Mouse (Mus musculus) mouse trophoblast stem cell (cell line): Measurements from ENCODE around the gene Ptprq.

Experiments
- in situ Hi-C, 2 experiments: fragments of 300-500 bp; cut with MseI, MboI; formaldehyde crosslinking; loops; 2 replicates in 1 of 2; 3 replicates in 1 of 2; pipeline ENCODE4 v1.15.1; 2025

Ptprq gene

GRCm38 (mm10) chr10:107719806-107720205 lies at the start of gene Ptprq:
TSS of gene Ptprq (minus strand) at chr10:107720051.
- in situ Hi-C loops, result no loop called here

DNA sequence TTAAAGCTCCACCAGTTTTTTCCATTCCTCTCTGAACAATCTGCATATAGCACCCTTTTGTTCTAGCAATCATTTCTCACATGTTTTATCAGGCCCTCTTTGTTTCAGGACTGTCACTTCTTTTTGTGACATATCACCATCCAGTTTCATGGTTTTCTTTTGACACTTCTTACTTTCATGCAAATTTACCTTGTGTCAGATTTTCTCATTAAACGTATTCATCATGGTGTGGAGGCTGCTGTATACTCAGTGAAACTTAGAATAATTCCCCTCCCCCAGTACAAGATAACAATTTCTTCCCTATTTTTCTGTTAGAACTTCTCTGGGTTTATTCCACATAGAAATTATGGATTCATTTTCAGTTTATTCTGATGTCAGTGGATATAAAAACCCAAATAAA lies 39.8 kb upstream of the Ptprq start:
- in situ Hi-C loops, result no loop called here

DNA sequence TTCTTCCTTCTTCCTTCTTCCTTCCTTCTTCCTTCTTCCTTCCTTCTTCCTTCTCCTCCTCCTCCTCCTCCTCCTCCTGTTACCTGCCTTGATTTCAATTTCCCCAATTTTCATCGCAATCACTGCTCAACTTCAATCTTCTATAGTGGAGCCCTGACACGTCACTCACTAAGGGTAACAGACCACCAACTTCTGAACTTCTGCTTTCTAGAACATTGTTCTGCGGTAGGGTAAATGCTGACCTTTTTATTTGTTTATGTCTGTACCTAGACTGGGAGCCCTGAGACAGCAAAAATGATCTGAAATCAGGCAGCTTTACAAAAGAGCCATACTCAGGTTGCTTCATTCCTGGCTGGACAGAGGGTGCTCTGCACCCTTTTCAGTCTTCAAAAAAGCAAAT lies 33.6 kb upstream of the Ptprq start:
- in situ Hi-C loops, result no loop called here

DNA sequence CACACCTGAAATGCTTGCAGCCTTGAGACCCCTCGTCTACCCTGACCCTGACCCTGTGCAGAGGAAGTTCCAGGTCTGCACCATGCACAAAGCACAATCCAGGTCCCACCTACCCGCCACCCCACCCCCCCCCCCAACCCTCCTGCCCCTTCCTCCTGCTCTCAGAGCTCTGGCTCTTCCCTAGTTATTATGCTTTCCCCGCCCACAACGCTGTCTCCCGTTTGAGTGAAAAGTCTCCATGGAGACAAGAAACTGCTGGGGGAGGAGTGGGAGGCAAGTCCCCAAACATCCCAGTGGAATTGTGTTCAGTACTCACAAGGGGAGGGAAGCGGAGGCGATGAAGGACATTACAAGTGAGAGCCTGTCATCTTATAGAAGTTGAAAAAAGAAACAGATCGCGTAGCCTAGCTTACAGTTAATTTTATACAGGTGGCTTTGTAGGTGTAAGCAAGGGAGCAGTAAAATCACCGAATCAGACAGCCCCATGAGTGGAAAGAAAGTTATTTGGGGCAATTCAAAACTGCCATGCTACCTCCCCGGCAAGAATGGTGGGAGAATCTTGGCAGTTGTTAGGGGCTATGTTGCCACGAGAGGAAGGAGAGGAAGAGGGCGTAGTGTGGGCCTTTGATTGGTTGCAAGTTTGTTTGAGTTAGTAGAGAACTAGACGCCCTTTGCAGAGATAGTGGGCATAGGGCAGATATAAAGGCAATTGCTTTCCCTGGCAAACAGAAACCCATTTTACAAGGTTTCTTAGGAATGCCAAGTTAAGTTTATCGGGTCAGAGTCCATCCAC lies 32.7 kb upstream of the Ptprq start:
- in situ Hi-C loops, result no loop called here

GRCm38 (mm10) chr10:107751944-107752343 lies 32.1 kb upstream of the Ptprq start:
- in situ Hi-C loops, result no loop called here

DNA sequence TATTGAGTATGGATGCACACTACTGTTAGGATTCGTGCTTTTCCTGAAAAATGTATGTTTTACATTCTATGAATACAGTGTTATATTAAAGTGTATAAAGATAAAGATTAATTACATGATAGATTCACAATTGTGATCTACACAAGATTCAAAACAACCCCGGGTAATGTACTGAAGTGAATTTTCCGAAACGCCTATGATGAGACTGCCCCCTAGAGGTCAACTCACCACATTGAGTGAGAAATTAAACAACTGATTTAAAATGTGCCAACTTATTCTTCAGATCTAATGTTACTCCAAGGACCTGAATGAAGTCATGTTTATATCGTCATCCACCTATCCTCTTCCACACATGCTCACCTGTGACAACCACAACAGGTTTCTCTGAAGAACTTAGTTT lies 27.7 kb upstream of the Ptprq start:
- in situ Hi-C loops, result no loop called here

DNA sequence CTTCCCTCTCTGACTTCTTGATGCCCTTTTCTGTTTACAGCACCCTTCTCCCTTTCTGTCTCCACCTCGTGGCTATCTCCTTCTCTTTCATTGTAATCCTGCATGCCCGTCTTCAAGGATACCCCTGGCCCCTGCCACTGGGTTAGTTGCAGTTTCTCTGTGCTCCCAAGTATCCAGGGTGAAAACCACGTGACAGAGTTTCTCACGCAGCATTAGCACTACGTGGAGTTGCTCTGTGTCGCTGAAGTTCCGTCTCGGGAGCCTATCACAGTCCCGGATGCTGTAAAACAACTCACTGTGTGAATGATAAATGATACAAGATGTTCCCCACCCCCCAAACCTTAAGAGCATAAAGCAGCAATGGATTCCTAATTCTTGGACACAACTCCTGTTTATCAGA lies 26.9 kb upstream of the Ptprq start:
- in situ Hi-C loops, result no loop called here

- in situ Hi-C loops, result no loop called here
These were observed 20.0 kb upstream of the Ptprq start for GRCm38 (mm10) chr10:107739815-107740214.

GRCm38 (mm10) chr10:107737743-107738142 lies 17.9 kb upstream of the Ptprq start:
- in situ Hi-C loops, result no loop called here

GRCm38 (mm10) chr10:107735448-107735847 lies 15.6 kb upstream of the Ptprq start:
- in situ Hi-C loops, result no loop called here

GRCm38 (mm10) chr10:107734327-107734726 lies 14.5 kb upstream of the Ptprq start:
- in situ Hi-C loops, result no loop called here

DNA sequence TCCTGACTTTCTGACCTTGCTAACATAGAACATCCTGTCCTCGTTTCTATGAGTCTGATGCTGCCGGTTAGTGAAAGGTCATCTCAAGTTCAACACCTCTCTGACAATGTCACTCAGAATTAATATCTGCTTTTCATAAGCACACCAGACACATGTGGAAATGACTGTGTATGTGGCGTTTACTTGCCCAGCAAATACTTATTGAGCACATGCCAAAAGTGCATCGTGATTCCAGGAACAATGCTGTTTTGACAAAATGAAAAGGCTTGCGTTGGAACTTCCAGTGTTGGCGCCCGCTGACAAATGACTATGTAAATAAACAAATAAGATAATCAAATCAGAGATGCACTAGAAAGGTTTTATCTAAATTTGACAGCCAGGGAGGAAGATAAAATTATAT lies 5.8 kb upstream of the Ptprq start:
- in situ Hi-C loops, result no loop called here

DNA sequence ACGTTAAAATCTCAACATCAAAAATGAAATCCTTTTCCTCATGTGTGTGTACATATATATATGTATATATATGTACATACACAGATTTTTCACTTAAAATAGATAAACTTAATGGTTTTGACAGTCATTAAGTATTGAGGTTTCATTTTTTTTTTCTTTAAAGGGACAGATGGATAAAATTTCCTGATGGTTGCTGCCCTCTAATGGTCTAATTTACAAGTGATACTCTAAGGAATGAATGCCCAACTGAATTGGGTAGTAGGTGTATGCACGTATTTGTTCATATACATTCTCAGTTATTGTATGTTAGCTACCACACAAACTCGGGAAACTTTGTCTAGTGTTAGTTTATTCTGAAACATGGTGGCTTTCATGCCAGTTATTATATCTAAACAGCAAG lies 15.4 kb downstream of the Ptprq start:
- in situ Hi-C loops, result loop anchor here in 1 of 2 experiments (10.0 kb wide), 1 partner anchor 260 kb away; no protein-coding TSS in a partner anchor

GRCm38 (mm10) chr10:107700944-107701343 lies 18.9 kb downstream of the Ptprq start:
- in situ Hi-C loops, result loop anchor here in 1 of 2 experiments (10.0 kb wide), 1 partner anchor 256 kb away; no protein-coding TSS in a partner anchor

DNA sequence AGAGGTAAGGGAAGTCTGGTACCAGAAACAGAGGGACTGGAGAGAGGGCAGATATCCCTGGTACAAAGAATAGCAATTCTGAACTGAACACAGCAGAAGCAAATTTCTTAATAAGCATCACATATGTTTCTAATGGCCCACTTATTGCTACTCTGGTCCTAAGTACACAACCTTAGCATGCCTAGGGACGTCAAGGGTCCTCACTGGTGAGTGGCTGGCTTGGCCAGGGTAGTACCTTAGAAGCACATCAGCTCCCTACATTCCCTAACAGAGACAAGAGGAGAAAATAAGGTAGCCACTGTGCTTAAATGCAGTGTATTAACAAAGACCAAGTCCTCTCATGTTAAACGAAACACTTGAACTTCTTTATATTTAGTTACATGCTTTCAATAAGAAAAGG lies 21.1 kb downstream of the Ptprq start:
- in situ Hi-C loops, result no loop called here

GRCm38 (mm10) chr10:107697177-107697576 lies 22.7 kb downstream of the Ptprq start:
- in situ Hi-C loops, result no loop called here

- in situ Hi-C loops, result no loop called here
These were observed 32.5 kb downstream of the Ptprq start for GRCm38 (mm10) chr10:107687382-107687781.

GRCm38 (mm10) chr10:107675994-107676393 lies 43.9 kb downstream of the Ptprq start:
- in situ Hi-C loops, result no loop called here

- in situ Hi-C loops, result no loop called here
These were observed 51.3 kb downstream of the Ptprq start for GRCm38 (mm10) chr10:107668374-107669094.

DNA sequence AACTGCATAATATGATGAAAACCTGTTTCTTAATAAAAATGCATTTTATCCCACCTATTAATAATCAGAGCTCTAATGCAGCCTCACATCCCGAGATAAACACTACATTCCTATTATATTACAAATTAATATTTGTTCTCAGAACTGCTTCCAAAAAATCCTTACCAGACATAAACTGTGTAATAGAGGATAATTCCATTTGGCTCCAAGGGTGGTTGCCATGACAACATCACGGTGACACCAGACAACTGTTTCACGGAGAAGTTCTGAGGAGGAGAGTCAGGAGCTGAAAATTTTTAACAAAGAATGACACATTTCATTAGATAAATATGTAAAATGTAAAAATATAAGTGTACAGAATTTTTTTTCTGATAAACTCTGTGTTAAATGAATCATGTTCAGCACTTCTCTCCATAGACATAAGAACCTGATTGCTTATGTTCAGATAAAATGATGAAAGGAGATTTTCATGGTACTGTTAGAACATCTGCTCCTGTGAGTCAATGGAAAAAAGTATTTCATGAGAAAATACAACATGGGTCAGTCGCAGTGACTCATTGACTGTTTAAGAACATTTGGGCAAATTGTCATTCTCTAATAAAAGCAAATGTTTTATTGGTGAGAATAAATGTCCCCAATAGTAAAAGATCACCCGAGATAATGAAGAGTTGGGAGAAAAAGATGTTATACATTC lies 57.3 kb downstream of the Ptprq start:
- in situ Hi-C loops, result no loop called here

DNA sequence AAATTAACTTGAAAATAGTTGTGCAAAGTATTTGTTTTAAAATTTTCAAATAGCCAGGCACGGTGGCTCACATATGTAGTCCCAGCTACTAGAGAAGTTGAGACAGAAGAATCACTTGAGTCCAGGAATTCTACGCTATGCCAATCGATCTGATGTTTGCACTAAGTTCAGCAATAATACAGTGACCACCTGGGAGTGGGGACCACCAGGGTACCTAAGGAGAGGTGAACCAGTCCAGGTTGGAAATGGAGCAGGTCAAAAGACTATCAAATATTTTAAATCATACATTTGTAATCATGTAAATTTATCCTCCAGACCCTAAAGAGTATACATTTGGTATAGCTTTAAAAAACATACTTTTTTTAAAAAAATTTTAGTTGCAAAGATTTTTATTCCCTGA lies 57.9 kb downstream of the Ptprq start:
- in situ Hi-C loops, result no loop called here

DNA sequence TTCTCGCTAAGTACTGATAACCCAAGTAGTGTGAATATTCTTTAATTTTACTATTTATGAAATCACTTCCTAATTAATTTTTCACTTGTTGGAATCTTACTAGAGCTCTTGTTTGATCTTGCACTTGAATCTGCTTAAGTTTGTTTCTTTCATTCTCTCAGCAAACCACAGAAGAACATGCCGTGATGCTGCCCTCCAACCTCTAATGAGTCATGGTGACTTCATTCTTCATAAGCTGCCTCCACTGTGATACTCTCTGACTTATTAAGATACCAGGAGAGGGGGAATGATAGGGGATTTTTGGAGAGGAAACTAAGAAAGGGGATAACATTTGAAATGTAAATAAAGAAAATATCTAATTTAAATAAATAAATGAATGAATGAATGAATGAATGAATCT lies 60.7 kb downstream of the Ptprq start:
- in situ Hi-C loops, result no loop called here
